Mouse (Mus musculus) frontal cortex, postnatal 25 days (tissue): ENCODE results near the gene Ephb1.

Experiments used
- DNase-seq, 2 experiments: peaks; one replicate each; pipeline ENCODE4 v3.0.0; 2022; ENCODE audit warnings: low spot score in 2 of 2

Gene Ephb1

GRCm38 (mm10) chr9:102352186-102353055 lies 2.1 kb downstream of the Ephb1 start:
- DNase-seq = no peak

- no peak for DNase-seq
Observed at GRCm38 (mm10) chr9:102351721-102352120, 2.8 kb downstream of the Ephb1 start.

- DNase-seq = no peak
Observed at GRCm38 (mm10) chr9:102351221-102351620, 3.3 kb downstream of the Ephb1 start.

- DNase-seq = no peak
Observed at GRCm38 (mm10) chr9:102350696-102351095, 3.8 kb downstream of the Ephb1 start.

GRCm38 (mm10) chr9:102350076-102350475 lies 4.4 kb downstream of the Ephb1 start:
- no peak for DNase-seq

GRCm38 (mm10) chr9:102346801-102347200 lies 7.7 kb downstream of the Ephb1 start:
- DNase-seq = no peak

- no peak for DNase-seq
Observed at GRCm38 (mm10) chr9:102345474-102345873, 9.0 kb downstream of the Ephb1 start.

GRCm38 (mm10) chr9:102345047-102345446 lies 9.4 kb downstream of the Ephb1 start:
- no peak for DNase-seq

- DNase-seq = no peak
Observed at GRCm38 (mm10) chr9:102344086-102344930, 10.2 kb downstream of the Ephb1 start.

GRCm38 (mm10) chr9:102343061-102343460 lies 11.4 kb downstream of the Ephb1 start:
- DNase-seq = no peak

GRCm38 (mm10) chr9:102342026-102342425 lies 12.5 kb downstream of the Ephb1 start:
- no peak for DNase-seq

- no peak for DNase-seq
Observed at GRCm38 (mm10) chr9:102340768-102341167, 13.7 kb downstream of the Ephb1 start.

- no peak for DNase-seq
Observed at GRCm38 (mm10) chr9:102335571-102336282, 18.8 kb downstream of the Ephb1 start.

- DNase-seq = no peak
Observed at GRCm38 (mm10) chr9:102330266-102331060, 24.0 kb downstream of the Ephb1 start.

GRCm38 (mm10) chr9:102327625-102328150 lies 26.8 kb downstream of the Ephb1 start:
- no peak for DNase-seq

GRCm38 (mm10) chr9:102315436-102315835 lies 39.1 kb downstream of the Ephb1 start:
- DNase-seq = no peak

GRCm38 (mm10) chr9:102314795-102315194 lies 39.7 kb downstream of the Ephb1 start:
- DNase-seq = no peak

GRCm38 (mm10) chr9:102310431-102310830 lies 44.1 kb downstream of the Ephb1 start:
- no peak for DNase-seq

GRCm38 (mm10) chr9:102309278-102309677 lies 45.2 kb downstream of the Ephb1 start:
- no peak for DNase-seq

GRCm38 (mm10) chr9:102307656-102308055 lies 46.8 kb downstream of the Ephb1 start:
- DNase-seq = no peak
